Mouse (Mus musculus): Measurements from ENCODE around the gene Polr3f. TPM values are rescaled to one million over a fixed set of nuclear protein-coding genes. Genes with fewer than 3 reads are reported as not detected.

Gene Polr3f
- polyA plus RNA-seq, 1 experiment from 2014 or later: 20.1 TPM

- no peak overlapping the region for H3K4me2 ChIP-seq (ENCODE audit: low read length)
- no peak overlapping the region for H3K27ac ChIP-seq (replicated peaks in 1 of 2; ENCODE audit: control insufficient read depth in 1 of 2, insufficient read depth in 1 of 2, low read depth in 2 of 2, low read length in 2 of 2)
- 76% methylated on average over 3 of the region's 3 CpGs for WGBS
- no peak overlapping the region for H3K9ac ChIP-seq (ENCODE audit: low read length)
- no peaks in the 10 kb centered on the region for H3K4me1 ChIP-seq (ENCODE audit: control insufficient read depth in 2 of 2, insufficient read depth in 2 of 2, low read length in 2 of 2)
- no peaks in the 10 kb centered on the region for H3K27me3 ChIP-seq (ENCODE audit: control insufficient read depth, insufficient read depth, low read length)
- no peaks in the 10 kb centered on the region for H3K9me3 ChIP-seq (ENCODE audit: control insufficient read depth, low read length)
- no peaks in the 10 kb centered on the region for H3K36me3 ChIP-seq (ENCODE audit: control insufficient read depth, insufficient read depth, low read length)
- H3K4me3 ChIP-seq (ENCODE audit: control insufficient read depth in 1 of 2, insufficient read depth in 1 of 2, low read depth in 1 of 2, low read length in 2 of 2): no peak overlapping the region
- no peak for ATAC-seq (ENCODE audit: insufficient number of reproducible peaks, insufficient read depth, low FRiP score, low read depth)
Measured at GRCm38 (mm10) chr2:144514619-144515018, 12.9 kb upstream of the Polr3f start.

GRCm38 (mm10) chr2:144519772-144520171 lies 7.7 kb upstream of the Polr3f start:
- Histone ChIP-seq H3K4me1 (ENCODE audit: control insufficient read depth in 2 of 2, insufficient read depth in 2 of 2, low read length in 2 of 2) (no peaks in the 10 kb centered on the region), H3K27me3 (ENCODE audit: control insufficient read depth, insufficient read depth, low read length) (0 out of 2 replicates have a peak, but pooled peaks cover under 1% of the 10 kb centered on the region), H3K4me3 (ENCODE audit: control insufficient read depth in 1 of 2, insufficient read depth in 1 of 2, low read depth in 1 of 2, low read length in 2 of 2) (no peak overlapping the region), H3K9me3 (ENCODE audit: control insufficient read depth, low read length) (no peaks in the 10 kb centered on the region), H3K9ac (ENCODE audit: low read length) (no peak overlapping the region), H3K27ac (replicated peaks in 1 of 2; ENCODE audit: control insufficient read depth in 1 of 2, insufficient read depth in 1 of 2, low read depth in 2 of 2, low read length in 2 of 2) (no peak overlapping the region), H3K4me2 (ENCODE audit: low read length) (no peak overlapping the region), H3K36me3 (ENCODE audit: control insufficient read depth, insufficient read depth, low read length) (no peaks in the 10 kb centered on the region)
- 66% methylated on average over 3 of the region's 3 CpGs for WGBS
- ATAC-seq (ENCODE audit: insufficient number of reproducible peaks, insufficient read depth, low FRiP score, low read depth): no peak

- no peak for ATAC-seq (ENCODE audit: insufficient number of reproducible peaks, insufficient read depth, low FRiP score, low read depth)
- H3K4me3 ChIP-seq (ENCODE audit: control insufficient read depth in 1 of 2, insufficient read depth in 1 of 2, low read depth in 1 of 2, low read length in 2 of 2): no peak overlapping the region
- no peaks in the 10 kb centered on the region for H3K9me3 ChIP-seq (ENCODE audit: control insufficient read depth, low read length)
- H3K4me1 ChIP-seq (ENCODE audit: control insufficient read depth in 2 of 2, insufficient read depth in 2 of 2, low read length in 2 of 2): peaks cover 0 to 12% of the 10 kb centered on the region in 2 experiments; a peak in 2 of 4 replicates
- H3K9ac ChIP-seq (ENCODE audit: low read length): no peak overlapping the region
- H3K36me3 ChIP-seq (ENCODE audit: control insufficient read depth, insufficient read depth, low read length): peaks cover 9% of the 10 kb centered on the region; the same call in 1 of the 2 replicates
- WGBS: 52% methylated on average over 10 of the region's 10 CpGs
- H3K27ac ChIP-seq (replicated peaks in 1 of 2; ENCODE audit: control insufficient read depth in 1 of 2, insufficient read depth in 1 of 2, low read depth in 2 of 2, low read length in 2 of 2): no peak overlapping the region
- H3K27me3 ChIP-seq (ENCODE audit: control insufficient read depth, insufficient read depth, low read length): peaks cover 14% of the 10 kb centered on the region; the same call in 1 of the 2 replicates
- H3K4me2 ChIP-seq (ENCODE audit: low read length): no peak overlapping the region
Measured at GRCm38 (mm10) chr2:144525856-144526255, 1.7 kb upstream of the Polr3f start.

GRCm38 (mm10) chr2:144527821-144528174 lies 280 bp downstream of the Polr3f start:
- Histone ChIP-seq H3K36me3 (ENCODE audit: control insufficient read depth, insufficient read depth, low read length) (peaks cover 25% of the 10 kb centered on the region), H3K4me3 (ENCODE audit: control insufficient read depth in 1 of 2, insufficient read depth in 1 of 2, low read depth in 1 of 2, low read length in 2 of 2) (peak overlapping the region; percentile 60 to 97), H3K4me2 (ENCODE audit: low read length) (peak overlapping the region; percentile 92), H3K27me3 (ENCODE audit: control insufficient read depth, insufficient read depth, low read length) (peaks cover 14% of the 10 kb centered on the region; the same call in 1 of the 2 replicates), H3K27ac (replicated peaks in 1 of 2; ENCODE audit: control insufficient read depth in 1 of 2, insufficient read depth in 1 of 2, low read depth in 2 of 2, low read length in 2 of 2) (peak overlapping the region; percentile 3 to 91; a peak in 3 of 4 replicates), H3K9me3 (ENCODE audit: control insufficient read depth, low read length) (no peaks in the 10 kb centered on the region), H3K9ac (ENCODE audit: low read length) (peak overlapping the region; percentile 94), H3K4me1 (ENCODE audit: control insufficient read depth in 2 of 2, insufficient read depth in 2 of 2, low read length in 2 of 2) (peaks cover 0 to 12% of the 10 kb centered on the region in 2 experiments; a peak in 2 of 4 replicates)
- WGBS: under 1% methylated on average over 24 of the region's 25 CpGs
- peak; percentile 24; the same call in 1 of the 2 replicates for ATAC-seq (ENCODE audit: insufficient number of reproducible peaks, insufficient read depth, low FRiP score, low read depth)

GRCm38 (mm10) chr2:144537123-144537522 lies 9.6 kb downstream of the Polr3f start:
- ATAC-seq (ENCODE audit: insufficient number of reproducible peaks, insufficient read depth, low FRiP score, low read depth): no peak
- WGBS: 93% methylated on average over 7 of the region's 7 CpGs

GRCm38 (mm10) chr2:144541246-144541645 lies 13.7 kb downstream of the Polr3f start:
- Histone ChIP-seq H3K4me2 (ENCODE audit: low read length) (no peak overlapping the region), H3K9me3 (ENCODE audit: control insufficient read depth, low read length) (no peaks in the 10 kb centered on the region), H3K27me3 (ENCODE audit: control insufficient read depth, insufficient read depth, low read length) (no peaks in the 10 kb centered on the region), H3K4me3 (ENCODE audit: control insufficient read depth in 1 of 2, insufficient read depth in 1 of 2, low read depth in 1 of 2, low read length in 2 of 2) (no peak overlapping the region), H3K9ac (ENCODE audit: low read length) (no peak overlapping the region), H3K36me3 (ENCODE audit: control insufficient read depth, insufficient read depth, low read length) (peaks cover 83% of the 10 kb centered on the region), H3K27ac (replicated peaks in 1 of 2; ENCODE audit: control insufficient read depth in 1 of 2, insufficient read depth in 1 of 2, low read depth in 2 of 2, low read length in 2 of 2) (no peak overlapping the region), H3K4me1 (ENCODE audit: control insufficient read depth in 2 of 2, insufficient read depth in 2 of 2, low read length in 2 of 2) (peaks cover 2 to 16% of the 10 kb centered on the region in 2 experiments)
- WGBS: 88% methylated on average over 4 of the region's 4 CpGs
- no peak for ATAC-seq (ENCODE audit: insufficient number of reproducible peaks, insufficient read depth, low FRiP score, low read depth)

More at GRCm38 (mm10) chr2:144537123-144537522, 9.6 kb downstream of the Polr3f start:
- Histone ChIP-seq H3K4me2 (ENCODE audit: low read length) (no peak overlapping the region), H3K27ac (replicated peaks in 1 of 2; ENCODE audit: control insufficient read depth in 1 of 2, insufficient read depth in 1 of 2, low read depth in 2 of 2, low read length in 2 of 2) (no peak overlapping the region), H3K27me3 (ENCODE audit: control insufficient read depth, insufficient read depth, low read length) (no peaks in the 10 kb centered on the region), H3K4me1 (ENCODE audit: control insufficient read depth in 2 of 2, insufficient read depth in 2 of 2, low read length in 2 of 2) (no peaks in the 10 kb centered on the region), H3K9me3 (ENCODE audit: control insufficient read depth, low read length) (no peaks in the 10 kb centered on the region), H3K36me3 (ENCODE audit: control insufficient read depth, insufficient read depth, low read length) (peaks cover 97% of the 10 kb centered on the region), H3K9ac (ENCODE audit: low read length) (no peak overlapping the region), H3K4me3 (ENCODE audit: control insufficient read depth in 1 of 2, insufficient read depth in 1 of 2, low read depth in 1 of 2, low read length in 2 of 2) (no peak overlapping the region)

GRCm38 (mm10) chr2:144543670-144544069 lies 16.2 kb downstream of the Polr3f start:
- Histone ChIP-seq H3K4me2 (ENCODE audit: low read length) (no peak overlapping the region), H3K9ac (ENCODE audit: low read length) (no peak overlapping the region), H3K4me1 (ENCODE audit: control insufficient read depth in 2 of 2, insufficient read depth in 2 of 2, low read length in 2 of 2) (peaks cover 2 to 16% of the 10 kb centered on the region in 2 experiments), H3K27ac (replicated peaks in 1 of 2; ENCODE audit: control insufficient read depth in 1 of 2, insufficient read depth in 1 of 2, low read depth in 2 of 2, low read length in 2 of 2) (no peak overlapping the region), H3K9me3 (ENCODE audit: control insufficient read depth, low read length) (no peaks in the 10 kb centered on the region), H3K36me3 (ENCODE audit: control insufficient read depth, insufficient read depth, low read length) (peaks cover 77% of the 10 kb centered on the region), H3K27me3 (ENCODE audit: control insufficient read depth, insufficient read depth, low read length) (no peaks in the 10 kb centered on the region), H3K4me3 (ENCODE audit: control insufficient read depth in 1 of 2, insufficient read depth in 1 of 2, low read depth in 1 of 2, low read length in 2 of 2) (no peak overlapping the region)
- no peak for ATAC-seq (ENCODE audit: insufficient number of reproducible peaks, insufficient read depth, low FRiP score, low read depth)
- WGBS: 65% methylated on average over 6 of the region's 6 CpGs

- H3K9me3 ChIP-seq (ENCODE audit: control insufficient read depth, low read length): no peaks in the 10 kb centered on the region
- no peaks in the 10 kb centered on the region for H3K27me3 ChIP-seq (ENCODE audit: control insufficient read depth, insufficient read depth, low read length)
- H3K27ac ChIP-seq (replicated peaks in 1 of 2; ENCODE audit: control insufficient read depth in 1 of 2, insufficient read depth in 1 of 2, low read depth in 2 of 2, low read length in 2 of 2): peak overlapping the region; percentile 73 to 85
- no peak overlapping the region for H3K4me3 ChIP-seq (ENCODE audit: control insufficient read depth in 1 of 2, insufficient read depth in 1 of 2, low read depth in 1 of 2, low read length in 2 of 2)
- 45% methylated on average over 6 of the region's 6 CpGs for WGBS
- H3K9ac ChIP-seq (ENCODE audit: low read length): no peak overlapping the region
- peaks cover 2 to 16% of the 10 kb centered on the region in 2 experiments for H3K4me1 ChIP-seq (ENCODE audit: control insufficient read depth in 2 of 2, insufficient read depth in 2 of 2, low read length in 2 of 2)
- H3K36me3 ChIP-seq (ENCODE audit: control insufficient read depth, insufficient read depth, low read length): peaks cover 68% of the 10 kb centered on the region
- H3K4me2 ChIP-seq (ENCODE audit: low read length): 0 out of 2 replicates have a peak overlapping the region, but pooled peaks have one; percentile 6
- ATAC-seq (ENCODE audit: insufficient number of reproducible peaks, insufficient read depth, low FRiP score, low read depth): peak; percentile 73
Measured at GRCm38 (mm10) chr2:144544630-144545029, 17.1 kb downstream of the Polr3f start.

All from heart, embryonic 14.5 days (tissue).